Mouse (Mus musculus) megakaryocyte, embryonic 14.5 days (primary cell): ENCODE measurements around the gene Erich6b. TPM values are rescaled to one million over a fixed set of nuclear protein-coding genes. Genes with fewer than 3 reads are reported as not detected.

Source experiments
- H3K27me3 ChIP-seq: replicated peaks from 2 replicates; pipeline ENCODE3; 2012; ENCODE audit warnings: inconsistent platforms
- H3K36me3 ChIP-seq: replicated peaks from 2 replicates; pipeline ENCODE3; 2012; ENCODE audit warnings: low read length, inconsistent platforms, mixed read lengths
- H3K4me1 ChIP-seq: 2 replicates; pipeline ENCODE4 v1.6.1; 2012; ENCODE audit warnings: inconsistent platforms
- H3K4me3 ChIP-seq: replicated peaks from 2 replicates; pipeline ENCODE3; 2012; ENCODE audit warnings: moderate library complexity, mild to moderate bottlenecking, inconsistent platforms
- H3K9me3 ChIP-seq: 2 replicates; pipeline ENCODE4 v1.6.1; 2012; ENCODE audit warnings: inconsistent platforms
- FLI1 ChIP-seq: IDR thresholded peaks from 2 replicates; pipeline ENCODE4 v1.6.1; 2012; ENCODE audit warnings: low read length, inconsistent platforms, mixed read lengths
- GATA1 ChIP-seq: IDR thresholded peaks from 3 replicates; pipeline ENCODE4 v1.6.1; 2012; ENCODE audit warnings: mixed read lengths, low read length, inconsistent platforms, borderline replicate concordance
- polyA plus RNA-seq: library from polyadenylated mRNA; stranded (reverse); fragments of >175 nt; gene quantifications from 2 replicates; pipeline ENCODE4 v1.2.3, GENCODE M21; 2012; ENCODE audit warnings: low replicate concordance; ENCODE audit not compliant: insufficient read depth

Erich6b gene
- polyA plus RNA-seq, 1 experiment: not detected

GRCm38 (mm10) chr14:75641369-75641768, 690 bp upstream of the Erich6b start:
- no peaks in the 10 kb centered on the region for H3K36me3 ChIP-seq
- H3K27me3 ChIP-seq: peaks cover 5% of the 10 kb centered on the region
- peaks cover 22% of the 10 kb centered on the region for H3K9me3 ChIP-seq
- no peaks in the 10 kb centered on the region for H3K4me1 ChIP-seq
- H3K4me3 ChIP-seq: no peak overlapping the region
- TF ChIP-seq GATA1 (no peak), FLI1 (no peak)

- peaks cover 22% of the 10 kb centered on the region for H3K9me3 ChIP-seq
- H3K27me3 ChIP-seq: peaks cover 4% of the 10 kb centered on the region
- H3K4me1 ChIP-seq: no peaks in the 10 kb centered on the region
- no peaks in the 10 kb centered on the region for H3K36me3 ChIP-seq
- no peak for TF ChIP-seq FLI1
- TF ChIP-seq GATA1: no peak
- no peak overlapping the region for H3K4me3 ChIP-seq
Measured at GRCm38 (mm10) chr14:75645461-75645860, 3.4 kb downstream of the Erich6b start.

- no peak for TF ChIP-seq GATA1
- TF ChIP-seq FLI1: no peak
- Histone ChIP-seq H3K4me1 (no peaks in the 10 kb centered on the region), H3K27me3 (peaks cover 4% of the 10 kb centered on the region), H3K9me3 (peaks cover 22% of the 10 kb centered on the region), H3K4me3 (no peak overlapping the region), H3K36me3 (no peaks in the 10 kb centered on the region)
Measured at GRCm38 (mm10) chr14:75646060-75646459, 4.0 kb downstream of the Erich6b start.

GRCm38 (mm10) chr14:75646968-75647829, 5.1 kb downstream of the Erich6b start:
- peaks cover 4% of the 10 kb centered on the region for H3K27me3 ChIP-seq
- H3K9me3 ChIP-seq: peaks cover 20% of the 10 kb centered on the region
- no peak overlapping the region for H3K4me3 ChIP-seq
- no peaks in the 10 kb centered on the region for H3K4me1 ChIP-seq
- H3K36me3 ChIP-seq: no peaks in the 10 kb centered on the region
- TF ChIP-seq GATA1 (no peak), FLI1 (no peak)

- no peaks in the 10 kb centered on the region for H3K4me1 ChIP-seq
- H3K27me3 ChIP-seq: peaks cover 14% of the 10 kb centered on the region
- 0 out of 2 replicates have a peak, but pooled peaks cover 3% of the 10 kb centered on the region for H3K9me3 ChIP-seq
- TF ChIP-seq GATA1 (no peak), FLI1 (no peak)
- H3K36me3 ChIP-seq: no peaks in the 10 kb centered on the region
- H3K4me3 ChIP-seq: no peak overlapping the region
Measured at GRCm38 (mm10) chr14:75660936-75661335, 18.9 kb downstream of the Erich6b start.

- Histone ChIP-seq H3K4me3 (no peak overlapping the region), H3K27me3 (peaks cover 14% of the 10 kb centered on the region), H3K4me1 (no peaks in the 10 kb centered on the region), H3K36me3 (no peaks in the 10 kb centered on the region), H3K9me3 (0 out of 2 replicates have a peak, but pooled peaks cover 3% of the 10 kb centered on the region)
- TF ChIP-seq GATA1: no peak
Measured at GRCm38 (mm10) chr14:75661548-75661947, 19.5 kb downstream of the Erich6b start.

- no peaks in the 10 kb centered on the region for H3K36me3 ChIP-seq
- no peak for TF ChIP-seq GATA1
- H3K4me3 ChIP-seq: no peak overlapping the region
- H3K9me3 ChIP-seq: peaks cover 18% of the 10 kb centered on the region
- H3K4me1 ChIP-seq: no peaks in the 10 kb centered on the region
- peaks cover 7% of the 10 kb centered on the region for H3K27me3 ChIP-seq
Measured at GRCm38 (mm10) chr14:75665430-75666180, 23.5 kb downstream of the Erich6b start.

GRCm38 (mm10) chr14:75669085-75669645, 27.1 kb downstream of the Erich6b start:
- no peaks in the 10 kb centered on the region for H3K27me3 ChIP-seq
- H3K36me3 ChIP-seq: no peaks in the 10 kb centered on the region
- peaks cover 2% of the 10 kb centered on the region; the same call in 1 of the 2 replicates for H3K4me1 ChIP-seq
- H3K4me3 ChIP-seq: no peak overlapping the region
- peaks cover 30% of the 10 kb centered on the region for H3K9me3 ChIP-seq
- TF ChIP-seq GATA1 (no peak), FLI1 (no peak)

GRCm38 (mm10) chr14:75676316-75676715, 34.3 kb downstream of the Erich6b start:
- Histone ChIP-seq H3K4me1 (peaks cover 15% of the 10 kb centered on the region), H3K4me3 (no peak overlapping the region), H3K9me3 (peaks cover 19% of the 10 kb centered on the region; the same call in 1 of the 2 replicates), H3K36me3 (no peaks in the 10 kb centered on the region), H3K27me3 (peaks cover 3% of the 10 kb centered on the region)
- TF ChIP-seq GATA1: no peak
- no peak for TF ChIP-seq FLI1

GRCm38 (mm10) chr14:75690428-75690827, 48.4 kb downstream of the Erich6b start:
- Histone ChIP-seq H3K27me3 (peaks cover 20% of the 10 kb centered on the region), H3K9me3 (peaks cover 4% of the 10 kb centered on the region), H3K4me1 (no peaks in the 10 kb centered on the region), H3K36me3 (no peaks in the 10 kb centered on the region), H3K4me3 (no peak overlapping the region)
- TF ChIP-seq GATA1 (no peak), FLI1 (no peak)
